Mouse (Mus musculus) cerebellum, adult 2 months (tissue): ENCODE measurements around the gene Fam198a.

Experiments used
- CTCF ChIP-seq: fragments of 200-500 bp; IDR thresholded peaks from 2 replicates; pipeline ENCODE4 v1.5.1; 2011; ENCODE audit warnings: low read depth, mild to moderate bottlenecking, control low read depth, low read length, moderate library complexity, borderline replicate concordance; ENCODE audit not compliant: insufficient read depth
- POLR2A ChIP-seq: fragments of 200-500 bp; IDR thresholded peaks from 2 replicates; pipeline ENCODE4 v1.6.1; 2011; ENCODE audit warnings: low read length, control low read depth, borderline replicate concordance; ENCODE audit not compliant: insufficient read depth

DNA sequence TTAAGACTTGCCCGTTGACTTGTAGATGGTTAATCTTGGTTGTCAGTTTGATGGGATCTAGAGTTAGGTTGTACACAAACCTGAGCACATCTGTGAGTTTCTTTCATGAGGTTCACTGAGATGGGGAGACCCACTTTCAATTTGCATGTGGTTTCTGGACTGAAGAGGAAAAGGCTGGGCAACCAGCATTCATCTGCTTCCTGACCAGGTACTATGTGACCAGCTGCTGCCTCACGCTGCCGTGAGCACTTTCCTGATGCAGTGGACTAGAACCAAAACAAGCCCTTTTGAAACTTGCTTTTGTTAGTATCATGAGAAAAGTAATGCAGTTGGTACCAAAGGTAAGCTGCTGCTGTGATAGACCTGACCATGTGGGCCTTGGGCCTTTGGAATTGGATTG is 7.8 kb upstream of the Fam198a start:
- TF ChIP-seq POLR2A (no peak), CTCF (no peak)
